45 mouse cellular contexts compared by ENCODE assay signal in the genomic region with DNA sequence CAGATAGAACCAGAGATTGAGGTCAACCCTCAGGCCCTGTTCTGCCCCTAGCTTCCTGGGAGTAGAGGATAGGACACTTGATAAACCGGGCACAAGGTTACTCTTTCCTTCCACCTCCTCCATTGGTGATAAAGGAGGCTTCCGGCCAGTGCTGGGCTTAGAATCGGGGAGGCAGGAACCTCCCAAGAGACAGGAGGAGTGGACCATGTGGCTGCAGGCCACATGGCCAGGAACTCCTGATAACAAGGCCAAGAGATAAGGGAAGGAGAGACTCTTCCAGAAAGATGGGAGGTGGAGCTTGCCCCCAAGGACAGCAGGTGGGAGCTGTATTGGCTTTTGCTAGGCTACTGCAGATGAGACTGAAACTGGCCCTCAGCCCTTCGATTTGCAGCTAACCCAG. TPM values are rescaled to one million over a fixed set of nuclear protein-coding genes. Genes with fewer than 3 reads are reported as not detected.
"Had no signal": no experiment of that assay in that cellular context is flagged by ENCODE, and none has a peak within 500 bp of the region (broad histone marks: within the 10 kb centered on the region; RNA-seq: fewer than 3 reads in every experiment).

No protein-coding gene starts in this region.

- H3K27ac ChIP-seq: heart, embryonic 13.5 days; heart, embryonic 15.5 days; hindbrain, embryonic 10.5 days; hindbrain, embryonic 12.5 days; hindbrain, embryonic 13.5 days; hindbrain, embryonic 14.5 days; hindbrain, embryonic 15.5 days; hindbrain, postnatal 0 days; intestine, embryonic 15.5 days; kidney, embryonic 15.5 days; kidney, postnatal 0 days; layer of hippocampus, adult 2 months; left cerebral cortex, adult 2 months had no signal

- H3K9me3 ChIP-seq: heart, embryonic 12.5 days; heart, embryonic 13.5 days; heart, embryonic 15.5 days; hindbrain, embryonic 10.5 days; hindbrain, embryonic 12.5 days; hindbrain, embryonic 13.5 days; hindbrain, embryonic 15.5 days; intestine, embryonic 15.5 days; kidney, embryonic 15.5 days had no signal

- H3K4me3 ChIP-seq: heart, embryonic 12.5 days; heart, embryonic 13.5 days; heart, embryonic 15.5 days; hindbrain, embryonic 10.5 days; hindbrain, embryonic 12.5 days; hindbrain, embryonic 13.5 days; hindbrain, embryonic 15.5 days; intestine, embryonic 15.5 days; layer of hippocampus, adult 2 months; left cerebral cortex, adult 2 months had no signal

- H3K9ac ChIP-seq: heart, embryonic 12.5 days; heart, embryonic 13.5 days; heart, embryonic 15.5 days; hindbrain, embryonic 12.5 days; hindbrain, embryonic 13.5 days; hindbrain, embryonic 14.5 days; hindbrain, embryonic 15.5 days; intestine, embryonic 15.5 days; kidney, embryonic 15.5 days had no signal

- ATAC-seq: hindbrain, embryonic 16.5 days; hindbrain, postnatal 0 days; inflammation-experienced regulatory T-cells, adult 6 months; intestine, embryonic 15.5 days; intestine, embryonic 16.5 days; intestine, postnatal 0 days had no signal

- H3K36me3 ChIP-seq: heart, embryonic 12.5 days; heart, embryonic 13.5 days; heart, embryonic 15.5 days; hindbrain, embryonic 10.5 days; hindbrain, embryonic 12.5 days; hindbrain, embryonic 13.5 days; hindbrain, embryonic 15.5 days; intestine, embryonic 15.5 days; kidney, embryonic 15.5 days had no signal

- DNase-seq: heart, postnatal 10 days; heart, postnatal 14 days; heart, postnatal 36 days; heart, postnatal 4 days; kidney, adult 11 months; kidney, adult 18-20 months; kidney, adult 2 months; kidney, adult 8-10 months; kidney, adult 9 months; kidney, postnatal 10 days; kidney, postnatal 14 days; kidney, postnatal 25 days; kidney, postnatal 36 days; layer of hippocampus, adult 9-11 months; layer of hippocampus, postnatal 36 days had no signal

RNA-seq across cellular contexts. Expression of a gene that starts 8.1 kb away (rescaled TPM):
- total RNA-seq: heart, postnatal 10 days; heart, postnatal 14 days; heart, postnatal 25 days; heart, postnatal 36 days; heart, postnatal 4 days; hematopoietic stem cell, adult 5-6 weeks; hindbrain, postnatal 0 days; layer of hippocampus, adult 18-20 months; layer of hippocampus, adult 2 months; layer of hippocampus, adult 8-10 months; layer of hippocampus, postnatal 10 days; layer of hippocampus, postnatal 14 days; layer of hippocampus, postnatal 25 days; layer of hippocampus, postnatal 36 days; left cerebral cortex, adult 18-20 months; left cerebral cortex, adult 2 months had no signal
- polyA plus RNA-seq: heart, embryonic 12.5 days; heart, embryonic 13.5 days; heart, embryonic 14.5 days; heart, postnatal 0 days; hindbrain, embryonic 14.5 days; hindbrain, embryonic 15.5 days; hindbrain, embryonic 16.5 days; hindbrain, postnatal 0 days; inflammation-experienced regulatory T-cells, adult 6 months; intestine, embryonic 14.5 days; kidney, embryonic 14.5 days had no signal
